8 mouse cellular contexts compared by ENCODE assay signal in genomic region chr8:70373397-70374317, GRCm38 (mm10). TPM values are rescaled to one million over a fixed set of nuclear protein-coding genes. Genes with fewer than 3 reads are reported as not detected.
DNase-seq lines count a peak whose midpoint lies in the region; ATAC-seq and TF ChIP-seq lines count a peak whose summit lies in the region.

Gene Comp, plus strand, starts transcription at chr8:70373558.

- no peak for DNase-seq in heart, postnatal 10 days
- no peak for DNase-seq in G1E (ENCODE audit: low spot score)
- no peak for DNase-seq in liver, postnatal 0 days
- DNase-seq in adrenal gland, postnatal 14 days, result no peak
- no peak for DNase-seq in layer of hippocampus, adult 8-10 months (ENCODE audit: low spot score in 2 of 2)

- H3K27me3 ChIP-seq in heart, embryonic 11.5 days (ENCODE audit: control insufficient read depth, insufficient read depth, low read length), result peaks cover 71% of the 10 kb centered on the region
- H3K27me3 ChIP-seq in G1E (ENCODE audit: insufficient read depth, low read length), result peaks cover 67% of the 10 kb centered on the region
- H3K27me3 ChIP-seq in forebrain, embryonic 13.5 days, result peaks cover 90% of the 10 kb centered on the region
- H3K27me3 ChIP-seq in liver, postnatal 0 days (ENCODE audit: insufficient read depth, low read length), result peaks cover 70% of the 10 kb centered on the region

- WGBS in heart, embryonic 11.5 days (ENCODE audit: insufficient replicate concordance), result 3% methylated on average over 47 of the region's 47 CpGs
- 3% methylated on average over 44 of the region's 47 CpGs for WGBS in forebrain, embryonic 13.5 days
- 6% methylated on average over 47 of the region's 47 CpGs for WGBS in liver, postnatal 0 days (ENCODE audit: insufficient replicate concordance)

- H3K4me1 ChIP-seq in heart, embryonic 11.5 days (ENCODE audit: control insufficient read depth, insufficient read depth, low read length), result peaks cover 22% of the 10 kb centered on the region
- peaks cover 14% of the 10 kb centered on the region for H3K4me1 ChIP-seq in G1E (ENCODE audit: insufficient read depth, low read depth, low read length)
- peaks cover 25% of the 10 kb centered on the region for H3K4me1 ChIP-seq in forebrain, embryonic 13.5 days
- peaks cover 26% of the 10 kb centered on the region for H3K4me1 ChIP-seq in liver, postnatal 0 days (ENCODE audit: insufficient read depth)

- TF ChIP-seq CTCF in G1E (IDR thresholded peaks at IDR 0.05; ENCODE audit: low read depth, low read length), result no peak
- TF ChIP-seq CTCF in liver, postnatal 0 days (IDR thresholded peaks at IDR 0.05; ENCODE audit: low read depth), result no peak

- no peak within 1 kb of the TSS for H3K27ac ChIP-seq in heart, embryonic 11.5 days (ENCODE audit: low read depth, low read length)
- no peak within 1 kb of the TSS for H3K27ac ChIP-seq in forebrain, embryonic 13.5 days
- H3K27ac ChIP-seq in liver, postnatal 0 days (ENCODE audit: low read depth), result no peak within 1 kb of the TSS

- no peaks in the 10 kb centered on the region for H3K9me3 ChIP-seq in heart, embryonic 11.5 days (replicated peaks; ENCODE audit: control insufficient read depth, low read length)
- peaks cover 29% of the 10 kb centered on the region for H3K9me3 ChIP-seq in G1E (replicated peaks)
- no peaks in the 10 kb centered on the region for H3K9me3 ChIP-seq in forebrain, embryonic 13.5 days (replicated peaks)
- no peaks in the 10 kb centered on the region for H3K9me3 ChIP-seq in liver, postnatal 0 days (ENCODE audit: low read length)

- TF ChIP-seq EP300 in liver, postnatal 0 days (IDR thresholded peaks at IDR 0.05; ENCODE audit: low read depth), result no peak

- H3K36me3 ChIP-seq in heart, embryonic 11.5 days (ENCODE audit: control insufficient read depth, insufficient read depth, low read length), result no peaks in the 10 kb centered on the region
- H3K36me3 ChIP-seq in G1E (replicated peaks), result no peaks in the 10 kb centered on the region
- no peaks in the 10 kb centered on the region for H3K36me3 ChIP-seq in forebrain, embryonic 13.5 days (ENCODE audit: poor library complexity, severe bottlenecking)
- H3K36me3 ChIP-seq in liver, postnatal 0 days (replicated peaks; ENCODE audit: insufficient read depth, low read length), result no peaks in the 10 kb centered on the region

- no peak for ATAC-seq in heart, embryonic 11.5 days (replicated peaks; ENCODE audit: insufficient number of reproducible peaks, low FRiP score, low TSS enrichment)
- ATAC-seq in G1E (ENCODE audit: extremely low read depth, insufficient number of reproducible peaks, low FRiP score, poor library complexity, severe bottlenecking), result no peak
- ATAC-seq in forebrain, embryonic 13.5 days, result no peak
- no peak for ATAC-seq in liver, postnatal 0 days
- no peak for ATAC-seq in megakaryocyte progenitor cell, adult 5-6 weeks (replicated peaks; ENCODE audit: poor library complexity)

- intact Hi-C loops in heart, postnatal 10 days (cut with DNase I), result no loop called here

- peak within 1 kb of the TSS; percentile 65 for H3K4me2 ChIP-seq in heart, embryonic 11.5 days
- peak within 1 kb of the TSS; percentile 56 for H3K4me2 ChIP-seq in forebrain, embryonic 13.5 days
- peak within 1 kb of the TSS; percentile 68 for H3K4me2 ChIP-seq in liver, postnatal 0 days (ENCODE audit: low read depth, low read length)

- H3K4me3 ChIP-seq in heart, embryonic 11.5 days (ENCODE audit: low read depth, low read length), result peak within 1 kb of the TSS; percentile 26
- H3K4me3 ChIP-seq in G1E (ENCODE audit: low read depth, low read length), result peak within 1 kb of the TSS; percentile 10; the same call in 1 of the 2 replicates
- peak within 1 kb of the TSS; percentile 35 for H3K4me3 ChIP-seq in forebrain, embryonic 13.5 days
- peak within 1 kb of the TSS; percentile 53 for H3K4me3 ChIP-seq in liver, postnatal 0 days (ENCODE audit: low read depth, low read length)

- H3K9ac ChIP-seq in heart, embryonic 11.5 days (ENCODE audit: low read depth, low read length), result no peak within 1 kb of the TSS; the same call in 1 of the 2 replicates
- no peak within 1 kb of the TSS for H3K9ac ChIP-seq in forebrain, embryonic 13.5 days
- H3K9ac ChIP-seq in liver, postnatal 0 days (replicated peaks), result no peak within 1 kb of the TSS; the same call in 1 of the 2 replicates

RNA-seq across cellular contexts. Expression of gene Comp, which starts in this region (rescaled TPM):
- 1.1 and 2.2 TPM in 2 replicates for polyA plus RNA-seq in heart, embryonic 11.5 days (2014; fragmentation: Nextera tagmentation; extraction: Ambion mirVana)
- 1 to 10 TPM; 2.4 to 3.4 TPM for total RNA-seq in heart, postnatal 10 days (2021)
- total RNA-seq in G1E (2014; fragmentation: Nextera tagmentation), result not detected in 2 replicates
- 0.06 TPM in 1 of 2 replicates, not detected in the other for total RNA-seq in G1E (2017)
- 0.14 and 0.15 TPM in 2 replicates for polyA plus RNA-seq in G1E (2012)
- polyA plus RNA-seq in forebrain, embryonic 13.5 days (2015; fragmentation: Nextera tagmentation; extraction: Ambion mirVana), result 0.18 and 0.35 TPM in 2 replicates
- polyA plus RNA-seq in liver, postnatal 0 days (2015; fragmentation: Nextera tagmentation; extraction: Ambion mirVana), result 3.0 and 4.0 TPM in 2 replicates
- not detected in 2 replicates for total RNA-seq in megakaryocyte progenitor cell, adult 5-6 weeks (2015)
- total RNA-seq in megakaryocyte progenitor cell, adult 5-6 weeks (2017), result 0.07 TPM in 1 of 2 replicates, not detected in the other
- total RNA-seq in adrenal gland, postnatal 14 days (2021), result 1.4 TPM in 1 of 2 replicates, not detected in the other
- total RNA-seq in layer of hippocampus, adult 8-10 months (2022), result 1 to 10 TPM in 1 of 4 experiments, under 1 TPM in 3; 0.31 to 1.4 (median 0.73) TPM
